Mouse (Mus musculus): ENCODE measurements around the gene Gm10477. TPM values are rescaled to one million over a fixed set of nuclear protein-coding genes. Genes with fewer than 3 reads are reported as not detected.

Gm10477 gene
- polyA plus RNA-seq, 1 experiment from 2014 or later, result not detected

GRCm38 (mm10) chrX:56572465-56572864 is 47.9 kb downstream of the Gm10477 start:
- no peaks in the 10 kb centered on the region for H3K27me3 ChIP-seq (ENCODE audit: control insufficient read depth, insufficient read depth, low read length)
- no peak overlapping the region for H3K9ac ChIP-seq (replicated peaks; ENCODE audit: low read depth, low read length)
- no peaks in the 10 kb centered on the region for H3K4me1 ChIP-seq (ENCODE audit: control insufficient read depth, insufficient read depth, low read length)
- H3K9me3 ChIP-seq (ENCODE audit: control insufficient read depth, low read depth, low read length), result no peaks in the 10 kb centered on the region
- no peaks in the 10 kb centered on the region for H3K36me3 ChIP-seq (ENCODE audit: control insufficient read depth, insufficient read depth, low read length)
- no peak overlapping the region for H3K27ac ChIP-seq (ENCODE audit: low read length)
- no peak for ATAC-seq (ENCODE audit: insufficient number of reproducible peaks, insufficient read depth, low FRiP score, low read depth)
- no peak overlapping the region for H3K4me2 ChIP-seq (replicated peaks; ENCODE audit: low read depth, low read length)
- 28% methylated on average over 6 of the region's 6 CpGs for WGBS
- H3K4me3 ChIP-seq (ENCODE audit: low read depth, low read length), result no peak overlapping the region

Other genes with a start within 250 kb of the Gm10477 start
- gene Zfp449, start 178.3 kb upstream of the Gm10477 start, polyA plus RNA-seq (2014; fragmentation: Nextera tagmentation; extraction: Ambion mirVana), result 11.4 and 13.9 TPM in 2 replicates
- gene Smim10l2a, start 150.2 kb upstream of the Gm10477 start, polyA plus RNA-seq (2014; fragmentation: Nextera tagmentation; extraction: Ambion mirVana), result 4.1 and 4.4 TPM in 2 replicates
- 3.0 and 4.6 TPM in 2 replicates for gene Gm2174, start 76.8 kb upstream of the Gm10477 start, polyA plus RNA-seq (2014; fragmentation: Nextera tagmentation; extraction: Ambion mirVana)
- gene Ints6l, start 69.9 kb upstream of the Gm10477 start, polyA plus RNA-seq (2014; fragmentation: Nextera tagmentation; extraction: Ambion mirVana), result 28.0 and 30.7 TPM in 2 replicates
- not detected in 2 replicates for gene Gm648, start 24.9 kb downstream of the Gm10477 start, polyA plus RNA-seq (2014; fragmentation: Nextera tagmentation; extraction: Ambion mirVana)
- 28.8 and 29.5 TPM in 2 replicates for gene Mmgt1, start 73.3 kb downstream of the Gm10477 start, polyA plus RNA-seq (2014; fragmentation: Nextera tagmentation; extraction: Ambion mirVana)
- gene Slc9a6, start 85.0 kb downstream of the Gm10477 start, polyA plus RNA-seq (2014; fragmentation: Nextera tagmentation; extraction: Ambion mirVana), result 11.9 and 12.4 TPM in 2 replicates
- gene Fhl1, start 207.0 kb downstream of the Gm10477 start, polyA plus RNA-seq (2014; fragmentation: Nextera tagmentation; extraction: Ambion mirVana), result 63.2 and 68.9 TPM in 2 replicates